Mouse (Mus musculus): ENCODE data around the gene Zfp981. TPM values are rescaled to one million over a fixed set of nuclear protein-coding genes. Genes with fewer than 3 reads are reported as not detected.
"Not testable (repeated sequence)": the region's sequence is repeated elsewhere in the genome, so short reads cannot be mapped to it uniquely, and the experiment has no call there.

Gene Zfp981
- polyA plus RNA-seq, 1 experiment from 2014 or later: 0.15 TPM

DNA sequence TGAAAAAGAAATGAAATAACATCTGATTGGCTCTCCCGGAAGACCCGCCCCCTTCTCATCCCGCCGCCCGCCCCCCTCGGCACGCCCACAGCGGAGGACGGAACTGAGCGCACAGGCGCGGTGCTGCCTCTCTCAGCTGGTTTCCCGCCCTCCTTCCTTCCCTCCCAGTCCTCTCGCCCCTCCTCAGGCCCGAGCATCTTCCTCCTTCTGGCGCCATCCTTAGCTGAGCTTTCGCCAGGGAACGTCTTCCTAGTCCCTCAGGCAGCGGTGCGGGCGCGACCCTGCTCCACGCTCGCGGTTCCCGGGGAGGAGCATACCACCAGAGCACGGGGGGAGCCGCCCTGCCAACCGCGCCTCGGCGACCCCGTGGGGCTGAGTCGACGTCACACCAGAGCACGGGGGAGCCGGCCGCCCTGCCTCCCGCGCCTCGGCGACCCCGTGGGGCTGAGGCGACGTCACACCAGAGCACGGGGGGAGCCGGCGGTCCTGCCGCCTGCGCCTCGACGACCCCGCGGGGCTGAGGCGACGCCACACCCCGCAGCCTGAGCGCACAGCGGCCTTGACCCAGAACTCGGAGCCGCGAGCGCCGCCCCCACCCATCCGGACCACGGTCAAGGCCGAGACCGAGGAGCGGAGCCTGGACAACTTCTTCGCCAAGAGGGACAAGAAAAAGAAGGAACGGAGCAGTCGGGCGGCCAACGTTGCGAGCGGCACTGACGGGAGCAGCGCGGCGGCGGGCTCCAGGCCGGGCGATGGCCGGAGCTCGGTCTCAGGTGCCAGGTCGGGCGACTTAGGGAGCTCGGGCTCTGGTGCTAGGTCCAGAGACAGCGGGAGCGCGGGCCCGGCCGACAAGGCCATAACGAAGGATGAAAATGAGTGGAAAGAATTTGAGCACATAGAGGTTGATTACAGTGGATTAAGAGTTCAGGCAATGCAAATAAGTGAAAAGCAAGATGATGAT is 26.8 kb upstream of the Zfp981 start:
- WGBS: 66% methylated on average over 73 of the region's 94 CpGs
- H3K27me3 ChIP-seq (replicated peaks); H3K9ac ChIP-seq; H3K4me3 ChIP-seq; H3K36me3 ChIP-seq (replicated peaks); H3K27ac ChIP-seq; H3K4me2 ChIP-seq; H3K4me1 ChIP-seq: not testable (repeated sequence)
- ATAC-seq (replicated peaks): peak; percentile 84
- peaks cover 34% of the 10 kb centered on the region for H3K9me3 ChIP-seq

DNA sequence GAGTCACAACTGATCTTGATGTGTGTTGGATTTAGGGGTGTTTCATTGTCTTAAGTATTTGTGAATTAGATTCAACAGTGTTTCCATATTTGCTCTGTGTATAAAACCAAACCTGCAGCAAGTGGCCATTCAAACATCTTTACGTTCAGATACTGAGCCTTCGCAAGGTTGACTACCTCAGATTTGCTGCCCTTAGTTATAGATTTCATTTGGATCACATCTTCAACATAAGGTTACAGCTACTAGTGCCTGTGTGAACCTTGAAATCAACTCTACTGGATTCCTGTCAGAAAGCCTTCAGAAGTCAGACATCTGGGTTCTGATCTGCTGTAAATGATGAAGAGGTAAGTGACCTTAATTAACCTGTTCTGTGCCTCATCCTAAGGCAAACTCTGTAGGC is 25.6 kb upstream of the Zfp981 start:
- 97% methylated on average over 2 of the region's 2 CpGs for WGBS
- not testable (repeated sequence) for H3K27me3 ChIP-seq (replicated peaks)

GRCm38 (mm10) chr4:146476959-146477358 is 24.9 kb upstream of the Zfp981 start:
- not testable (repeated sequence) for H3K9ac ChIP-seq; H3K4me1 ChIP-seq; H3K36me3 ChIP-seq (replicated peaks); H3K4me2 ChIP-seq; H3K27me3 ChIP-seq (replicated peaks); ATAC-seq (replicated peaks); H3K27ac ChIP-seq; H3K4me3 ChIP-seq
- H3K9me3 ChIP-seq: peaks cover 49% of the 10 kb centered on the region
- WGBS: 82% methylated on average over 3 of the region's 3 CpGs

More for the DNA sequence above, 25.6 kb upstream of the Zfp981 start:
- peaks cover 44% of the 10 kb centered on the region for H3K9me3 ChIP-seq
- not testable (repeated sequence) for H3K4me2 ChIP-seq; H3K4me1 ChIP-seq; H3K27ac ChIP-seq; H3K36me3 ChIP-seq (replicated peaks); ATAC-seq (replicated peaks); H3K9ac ChIP-seq; H3K4me3 ChIP-seq

- WGBS: 73% methylated on average over 6 of the region's 6 CpGs
- H3K4me2 ChIP-seq; H3K36me3 ChIP-seq (replicated peaks); H3K4me1 ChIP-seq; H3K9ac ChIP-seq; H3K4me3 ChIP-seq; H3K27ac ChIP-seq; H3K27me3 ChIP-seq (replicated peaks): not testable (repeated sequence)
- H3K9me3 ChIP-seq: peaks cover 78% of the 10 kb centered on the region
- ATAC-seq (replicated peaks): peak; percentile 42; the same call in 1 of the 2 replicates
These were observed 21.3 kb upstream of the Zfp981 start for GRCm38 (mm10) chr4:146480376-146481096.

DNA sequence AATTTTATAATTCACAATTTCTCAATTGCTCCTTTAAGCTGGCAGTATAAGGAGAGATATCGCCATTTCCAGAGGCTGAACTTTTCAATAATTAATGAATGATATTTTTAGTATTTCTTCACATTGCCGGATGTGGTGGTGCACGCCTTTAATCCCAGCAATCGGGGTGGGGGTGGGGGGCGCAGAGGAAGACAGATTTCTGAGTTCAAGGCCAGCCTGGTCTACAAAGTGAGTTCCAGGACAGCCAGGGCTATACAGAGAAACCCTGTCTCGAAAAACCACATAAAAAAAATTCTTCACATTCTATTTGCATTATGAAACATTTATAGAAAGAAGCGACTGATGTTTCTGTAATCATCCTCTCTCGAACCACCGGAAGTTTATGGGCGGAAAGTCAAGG is 19.3 kb upstream of the Zfp981 start:
- ATAC-seq (replicated peaks): not testable (repeated sequence)

DNA sequence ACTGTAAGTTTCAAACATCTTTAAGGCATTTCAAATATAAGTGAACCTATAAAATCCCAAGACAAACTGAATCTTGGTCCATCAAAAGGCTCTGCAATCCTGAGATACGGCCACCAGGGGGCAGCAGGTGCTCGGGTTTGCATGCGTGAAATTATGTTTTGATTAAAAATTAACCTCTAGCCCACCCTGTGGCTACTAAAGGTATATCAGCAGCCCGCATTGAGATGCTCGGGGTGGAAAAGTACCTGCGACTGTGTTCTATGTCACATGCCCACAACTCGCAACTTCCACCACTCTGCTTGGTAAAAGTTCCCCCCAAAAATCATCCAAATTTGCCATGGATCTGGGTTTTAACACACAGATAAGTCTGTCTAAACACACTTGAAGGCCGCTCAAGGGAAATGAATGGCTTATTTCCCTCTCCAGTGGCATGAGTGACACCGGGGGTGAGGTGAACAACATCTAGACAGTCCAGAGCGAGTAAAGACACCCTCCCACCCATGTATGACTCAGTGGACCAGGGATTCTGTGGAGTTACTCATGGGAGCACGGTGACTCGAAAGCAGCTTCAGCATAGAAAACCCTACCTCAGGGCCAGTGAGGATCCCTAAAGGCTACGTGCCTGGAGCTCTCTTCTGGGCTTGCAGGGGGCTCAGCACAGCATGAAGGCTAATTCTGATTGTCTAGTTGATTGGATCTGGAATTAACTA is 18.1 kb upstream of the Zfp981 start:
- not testable (repeated sequence) for H3K4me2 ChIP-seq; H3K9ac ChIP-seq; H3K27ac ChIP-seq; H3K36me3 ChIP-seq (replicated peaks); H3K4me3 ChIP-seq; H3K27me3 ChIP-seq (replicated peaks); H3K4me1 ChIP-seq
- peak; percentile 57 for ATAC-seq (replicated peaks)
- WGBS: 74% methylated on average over 13 of the region's 13 CpGs
- peaks cover 79% of the 10 kb centered on the region for H3K9me3 ChIP-seq

More for the DNA sequence above, 19.3 kb upstream of the Zfp981 start:
- not testable (repeated sequence) for H3K27ac ChIP-seq; H3K4me2 ChIP-seq; H3K27me3 ChIP-seq (replicated peaks); H3K4me1 ChIP-seq; H3K36me3 ChIP-seq (replicated peaks); H3K9ac ChIP-seq; H3K4me3 ChIP-seq
- peaks cover 75% of the 10 kb centered on the region for H3K9me3 ChIP-seq
- WGBS: 84% methylated on average over 10 of the region's 10 CpGs

- H3K9ac ChIP-seq; H3K4me3 ChIP-seq; H3K36me3 ChIP-seq (replicated peaks); H3K4me1 ChIP-seq; H3K27me3 ChIP-seq (replicated peaks); H3K4me2 ChIP-seq; ATAC-seq (replicated peaks); H3K27ac ChIP-seq: not testable (repeated sequence)
- H3K9me3 ChIP-seq: peaks cover 79% of the 10 kb centered on the region
These were observed 17.2 kb upstream of the Zfp981 start for GRCm38 (mm10) chr4:146484676-146485075.

- not testable (repeated sequence) for H3K27ac ChIP-seq; H3K4me1 ChIP-seq; ATAC-seq (replicated peaks); H3K4me3 ChIP-seq; H3K9ac ChIP-seq; H3K4me2 ChIP-seq; H3K27me3 ChIP-seq (replicated peaks); H3K36me3 ChIP-seq (replicated peaks)
- WGBS: 73% methylated on average over 6 of the region's 6 CpGs
- H3K9me3 ChIP-seq: peaks cover 77% of the 10 kb centered on the region
These were observed 16.5 kb upstream of the Zfp981 start for GRCm38 (mm10) chr4:146485183-146485939.

DNA sequence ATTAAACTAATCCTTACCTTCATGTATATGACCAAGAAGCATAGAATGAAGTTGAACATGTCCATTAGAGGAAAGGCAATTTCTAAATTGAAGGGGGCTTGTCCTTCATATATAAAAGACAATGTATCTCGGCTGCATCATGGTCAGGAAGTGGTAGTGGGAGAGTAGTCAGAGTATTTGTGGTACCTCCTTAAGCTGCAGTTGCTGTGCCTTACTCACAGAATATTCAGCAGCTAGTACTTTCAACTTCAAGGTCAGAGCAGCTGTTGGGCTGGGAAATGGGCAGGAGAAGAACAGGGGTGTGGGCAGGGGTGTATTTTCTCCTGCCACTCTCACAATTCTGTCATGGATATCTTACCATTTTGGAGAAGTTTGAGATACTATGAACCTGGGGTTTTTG is 15.1 kb upstream of the Zfp981 start:
- H3K4me1 ChIP-seq; H3K9ac ChIP-seq; H3K4me3 ChIP-seq; H3K4me2 ChIP-seq; H3K27me3 ChIP-seq (replicated peaks); H3K27ac ChIP-seq; H3K36me3 ChIP-seq (replicated peaks): not testable (repeated sequence)
- 0 out of 2 replicates have a peak, but pooled peaks have one; percentile 25 for ATAC-seq (replicated peaks)
- WGBS: 74% methylated on average over 1 of the region's 1 CpGs
- H3K9me3 ChIP-seq: peaks cover 70% of the 10 kb centered on the region

DNA sequence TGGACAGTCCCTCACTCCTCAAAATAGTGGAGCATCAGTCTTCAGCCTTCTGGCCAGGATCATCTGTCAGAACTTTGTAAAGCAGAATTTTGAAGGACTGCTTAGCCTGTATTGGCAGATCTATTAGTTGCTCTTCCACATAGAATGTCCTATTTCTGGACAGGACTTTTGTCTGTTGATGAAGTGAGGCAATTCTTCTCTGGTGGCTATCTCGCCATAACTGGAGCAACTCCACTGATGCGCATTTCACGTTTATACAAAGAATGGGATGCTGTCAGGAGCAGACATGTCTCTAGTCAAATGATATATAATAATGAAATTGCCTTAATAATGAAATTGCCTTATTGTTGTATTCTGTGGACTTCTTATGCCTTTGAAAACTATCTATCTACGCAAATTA is 12.6 kb upstream of the Zfp981 start:
- not testable (repeated sequence) for H3K4me2 ChIP-seq; H3K36me3 ChIP-seq (replicated peaks); H3K9ac ChIP-seq; H3K27me3 ChIP-seq (replicated peaks); H3K4me3 ChIP-seq; H3K4me1 ChIP-seq; ATAC-seq (replicated peaks); H3K27ac ChIP-seq
- WGBS: 73% methylated on average over 4 of the region's 4 CpGs
- H3K9me3 ChIP-seq: peaks cover 72% of the 10 kb centered on the region

GRCm38 (mm10) chr4:146491993-146492392 is 9.8 kb upstream of the Zfp981 start:
- not testable (repeated sequence) for H3K27ac ChIP-seq; H3K4me1 ChIP-seq; H3K4me2 ChIP-seq; H3K9ac ChIP-seq; H3K27me3 ChIP-seq (replicated peaks); H3K36me3 ChIP-seq (replicated peaks); H3K4me3 ChIP-seq; ATAC-seq (replicated peaks)
- WGBS: 79% methylated on average over 1 of the region's 1 CpGs
- H3K9me3 ChIP-seq: peaks cover 68% of the 10 kb centered on the region

GRCm38 (mm10) chr4:146492439-146492838 is 9.4 kb upstream of the Zfp981 start:
- Histone ChIP-seq H3K9ac (no peak overlapping the region), H3K27me3 (replicated peaks) (no peaks in the 10 kb centered on the region), H3K9me3 (peaks cover 68% of the 10 kb centered on the region), H3K4me2 (no peak overlapping the region), H3K36me3 (replicated peaks) (no peaks in the 10 kb centered on the region), H3K4me3 (no peak overlapping the region), H3K4me1 (no peaks in the 10 kb centered on the region), H3K27ac (no peak overlapping the region)
- ATAC-seq (replicated peaks): no peak
